Mouse (Mus musculus) forebrain, postnatal 0 days (tissue): ENCODE results near the gene Cox7a2l. TPM values are rescaled to one million over a fixed set of nuclear protein-coding genes. Genes with fewer than 3 reads are reported as not detected.

Source experiments
- ATAC-seq: fragments of 200-750 bp; cut with Nextera tagmentation; 2 replicates; pipeline ENCODE4 v1.8.0; 2017; ENCODE audit warnings: mild to moderate bottlenecking, moderate library complexity
- DNase-seq: peaks from one replicate; pipeline ENCODE4 v3.0.0-alpha.2; 2015
- H3K27ac ChIP-seq: fragments of 300-500 bp; sonication (generic); 2 replicates; pipeline ENCODE4 v1.5.1; 2014; ENCODE audit warnings: low read depth, mild to moderate bottlenecking, antibody characterized with exemption, low read length, moderate library complexity, mixed read lengths
- H3K27me3 ChIP-seq: fragments of 300-500 bp; sonication (generic); 2 replicates; pipeline ENCODE4 v1.6.1; 2014; ENCODE audit warnings: mild to moderate bottlenecking, low read length, mixed read lengths; ENCODE audit not compliant: insufficient read depth
- H3K36me3 ChIP-seq: fragments of 300-500 bp; sonication (generic); 2 replicates; pipeline ENCODE4 v1.6.1; 2014; ENCODE audit warnings: mild to moderate bottlenecking, moderate library complexity; ENCODE audit not compliant: insufficient read depth
- H3K4me1 ChIP-seq: fragments of 300-500 bp; sonication (generic); 2 replicates; pipeline ENCODE4 v1.6.1; 2014; ENCODE audit warnings: antibody characterized with exemption; ENCODE audit not compliant: insufficient read depth
- H3K4me2 ChIP-seq: fragments of 300-500 bp; sonication (generic); 2 replicates; pipeline ENCODE4 v1.6.1; 2014; ENCODE audit warnings: low read depth, mild to moderate bottlenecking, moderate library complexity
- H3K4me3 ChIP-seq: fragments of 300-500 bp; sonication (generic); 2 replicates; pipeline ENCODE4 v1.5.1; 2014; ENCODE audit warnings: low read depth, low read length, mixed read lengths
- H3K9ac ChIP-seq: fragments of 300-500 bp; sonication (generic); 2 replicates; pipeline ENCODE4 v1.6.1; 2014; ENCODE audit warnings: mild to moderate bottlenecking
- H3K9me3 ChIP-seq: fragments of 300-500 bp; sonication (generic); 2 replicates; pipeline ENCODE4 v1.6.1; 2016; ENCODE audit warnings: low read length
- CTCF ChIP-seq: sonication (generic); IDR thresholded peaks from 2 replicates; pipeline ENCODE4 v1.5.1; 2016; ENCODE audit warnings: antibody characterized with exemption, control low read depth, low read depth
- WGBS: fragments of 180-500 bp; shearing (Covaris S2); extraction: QIAGEN DNeasy Blood & Tissue Kit; methylation state at CpG from one replicate; pipeline ENCODE4 v1.1.7; 2014; 5-methylcytosine and 5-hydroxymethylcytosine counted together
- polyA plus RNA-seq: library from polyadenylated mRNA; unstranded; fragments of >200 nt; fragmentation: Nextera tagmentation; extraction: Ambion mirVana; gene quantifications from 2 replicates; pipeline ENCODE4 v1.2.1, GENCODE M21; 2015
- total RNA-seq: library from RNA; depleted of rRNA; stranded (reverse); fragments of >200 nt; gene quantifications from 2 replicates; pipeline ENCODE4 v1.2.3, GENCODE M21; 2014

The Cox7a2l gene
- total and polyA plus RNA-seq, 2 experiments from 2014 or later, result 210 to 343 TPM

DNA sequence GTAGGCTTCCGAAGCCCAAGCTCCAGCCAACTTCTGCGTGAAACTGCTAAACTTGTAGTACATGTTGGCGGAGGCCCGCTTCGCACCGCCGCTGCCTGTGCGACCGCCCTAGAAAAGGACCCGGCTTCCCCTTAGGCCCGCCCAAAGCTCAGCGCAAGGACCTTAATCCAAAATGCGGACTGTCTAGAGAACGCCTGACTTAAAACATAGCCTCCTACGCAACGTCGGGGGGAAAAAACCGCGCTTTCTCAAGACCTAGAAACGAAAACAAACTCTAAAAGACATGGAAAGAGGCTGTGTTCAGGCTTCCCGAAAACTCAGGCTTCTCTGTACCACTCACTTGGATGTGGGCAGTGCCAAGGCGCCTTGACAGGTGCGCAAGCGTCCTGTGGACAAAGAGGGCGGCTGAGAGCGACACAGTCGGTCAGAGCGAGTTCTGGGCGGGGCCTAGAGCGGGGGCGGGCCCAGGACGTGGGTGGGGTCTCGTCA is 2.9 kb downstream of the Cox7a2l start:
- Histone ChIP-seq H3K4me3 (peak overlapping the region; percentile 86), H3K9ac (peak overlapping the region; percentile 84), H3K4me1 (peaks cover 13% of the 10 kb centered on the region), H3K27ac (peak overlapping the region; percentile 86), H3K9me3 (no peaks in the 10 kb centered on the region), H3K4me2 (peak overlapping the region; percentile 81), H3K27me3 (no peaks in the 10 kb centered on the region), H3K36me3 (no peaks in the 10 kb centered on the region)
- under 1% methylated on average over 33 of the region's 33 CpGs for WGBS
- ATAC-seq (peak; percentile 98), DNase-seq (peak; percentile 98)
- TF ChIP-seq CTCF, result peak; percentile 37

DNA sequence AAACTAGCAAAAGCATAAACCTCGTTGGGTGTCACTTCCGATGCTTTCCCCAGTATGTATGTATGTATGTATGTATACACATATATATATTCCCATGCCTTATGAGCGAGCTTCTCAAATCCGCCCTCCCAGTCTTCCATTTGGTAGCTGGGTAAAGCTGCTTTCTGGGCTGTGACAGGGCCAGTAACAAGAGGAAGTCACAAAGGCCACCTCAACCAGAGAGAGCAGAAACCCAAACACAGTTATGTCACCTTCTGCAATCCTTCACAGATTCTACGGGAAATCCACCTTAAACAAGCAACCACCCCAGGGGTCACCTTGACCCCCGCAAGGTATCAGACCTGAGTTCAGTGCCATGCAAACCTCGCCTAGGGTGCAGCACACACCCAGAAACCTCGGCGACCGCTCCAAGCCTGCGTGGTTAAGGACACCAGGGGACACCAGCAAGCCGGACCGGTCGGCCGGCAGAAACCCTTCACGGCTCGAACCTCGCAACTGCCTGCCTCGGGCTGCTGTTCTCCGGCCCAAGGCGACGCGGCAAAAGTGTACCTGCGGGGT is 3.4 kb downstream of the Cox7a2l start:
- no peak; the same call in 1 of the 2 replicates for TF ChIP-seq CTCF
- Histone ChIP-seq H3K4me1 (peaks cover 13% of the 10 kb centered on the region), H3K27ac (peak overlapping the region; percentile 86; the same call in 1 of the 2 replicates), H3K9me3 (no peaks in the 10 kb centered on the region), H3K36me3 (no peaks in the 10 kb centered on the region), H3K4me3 (peak overlapping the region; percentile 86), H3K9ac (peak overlapping the region; percentile 84), H3K4me2 (peak overlapping the region; percentile 81), H3K27me3 (no peaks in the 10 kb centered on the region)
- ATAC-seq, result peak; percentile 35
- DNase-seq, result no peak
- WGBS, result 2% methylated on average over 24 of the region's 24 CpGs

DNA sequence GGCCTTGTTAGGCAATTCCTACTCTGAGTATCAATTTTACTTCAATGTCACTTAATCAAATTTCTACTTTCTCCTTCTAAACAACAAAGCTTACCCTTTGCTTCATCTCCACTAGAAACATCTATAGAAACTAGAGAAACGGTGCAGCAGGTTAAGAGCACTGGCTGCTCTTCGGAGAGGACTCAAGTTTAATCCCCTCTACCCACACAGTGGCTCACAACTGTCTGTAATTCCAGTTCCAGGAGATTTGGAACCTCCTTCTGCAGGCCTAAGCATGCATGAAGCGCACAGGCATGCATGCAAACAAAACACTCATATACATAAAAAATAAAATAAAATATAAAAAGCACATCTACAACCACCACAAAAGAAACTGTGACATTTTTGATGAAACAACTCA is 5.0 kb downstream of the Cox7a2l start:
- no peak overlapping the region for H3K9ac ChIP-seq
- 94% methylated on average over 3 of the region's 3 CpGs for WGBS
- no peak for DNase-seq
- peaks cover 13% of the 10 kb centered on the region for H3K4me1 ChIP-seq
- no peak for ATAC-seq
- H3K27me3 ChIP-seq, result no peaks in the 10 kb centered on the region
- no peak overlapping the region for H3K4me2 ChIP-seq
- H3K27ac ChIP-seq, result no peak overlapping the region
- no peaks in the 10 kb centered on the region for H3K36me3 ChIP-seq
- no peak for TF ChIP-seq CTCF
- H3K9me3 ChIP-seq, result no peaks in the 10 kb centered on the region
- H3K4me3 ChIP-seq, result no peak overlapping the region

DNA sequence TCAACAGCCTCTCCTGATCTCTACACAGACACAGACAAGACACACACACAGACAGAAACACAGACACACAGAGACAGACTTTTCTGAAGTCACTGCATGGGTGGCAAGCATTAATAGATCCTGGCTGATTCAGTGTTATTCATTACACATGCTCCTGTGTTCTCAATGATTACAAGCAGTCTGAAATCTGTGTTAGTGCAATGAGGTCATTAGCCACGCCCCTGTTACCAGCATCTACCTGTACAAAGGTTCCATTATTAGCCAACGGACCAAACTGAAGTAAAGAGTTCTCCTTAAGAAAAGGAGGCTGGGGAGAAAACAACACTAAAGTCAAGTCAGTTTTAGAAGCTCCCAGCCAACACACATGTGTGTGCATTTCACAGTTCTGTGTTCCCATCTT is 13.4 kb downstream of the Cox7a2l start:
- DNase-seq (no peak), ATAC-seq (no peak)
- Histone ChIP-seq H3K9me3 (no peaks in the 10 kb centered on the region), H3K27ac (no peak overlapping the region), H3K4me2 (no peak overlapping the region), H3K36me3 (peaks cover 26% of the 10 kb centered on the region), H3K9ac (no peak overlapping the region), H3K4me1 (no peaks in the 10 kb centered on the region), H3K4me3 (no peak overlapping the region), H3K27me3 (no peaks in the 10 kb centered on the region)
- TF ChIP-seq CTCF, result no peak
- WGBS, result 88% methylated on average over 2 of the region's 2 CpGs

DNA sequence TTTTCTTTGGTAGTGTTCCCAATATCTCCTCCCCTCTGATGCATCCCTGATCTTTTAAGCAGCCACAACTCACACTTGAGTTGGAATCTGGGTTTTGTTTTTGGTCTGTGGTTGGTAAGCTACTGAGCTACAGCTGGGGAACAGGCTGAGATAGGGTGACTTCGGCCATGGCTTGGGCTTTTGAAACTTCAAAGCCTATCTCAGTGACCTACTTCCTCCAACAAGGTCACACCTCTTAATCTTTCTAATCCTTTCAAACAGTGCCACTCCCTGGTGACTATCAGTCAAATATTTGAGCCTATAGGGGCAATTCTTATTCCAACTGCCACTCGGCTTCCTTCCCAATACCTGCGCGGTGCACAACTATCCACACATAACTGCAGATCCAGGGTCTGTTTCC is 17.4 kb downstream of the Cox7a2l start:
- no peak overlapping the region for H3K9ac ChIP-seq
- H3K27ac ChIP-seq, result no peak overlapping the region
- no peaks in the 10 kb centered on the region for H3K9me3 ChIP-seq
- ATAC-seq (no peak), DNase-seq (no peak)
- H3K4me2 ChIP-seq, result no peak overlapping the region
- H3K4me1 ChIP-seq, result no peaks in the 10 kb centered on the region
- no peak overlapping the region for H3K4me3 ChIP-seq
- no peak for TF ChIP-seq CTCF
- no peaks in the 10 kb centered on the region for H3K27me3 ChIP-seq
- H3K36me3 ChIP-seq, result peaks cover 41% of the 10 kb centered on the region
- WGBS, result 95% methylated on average over 4 of the region's 4 CpGs

DNA sequence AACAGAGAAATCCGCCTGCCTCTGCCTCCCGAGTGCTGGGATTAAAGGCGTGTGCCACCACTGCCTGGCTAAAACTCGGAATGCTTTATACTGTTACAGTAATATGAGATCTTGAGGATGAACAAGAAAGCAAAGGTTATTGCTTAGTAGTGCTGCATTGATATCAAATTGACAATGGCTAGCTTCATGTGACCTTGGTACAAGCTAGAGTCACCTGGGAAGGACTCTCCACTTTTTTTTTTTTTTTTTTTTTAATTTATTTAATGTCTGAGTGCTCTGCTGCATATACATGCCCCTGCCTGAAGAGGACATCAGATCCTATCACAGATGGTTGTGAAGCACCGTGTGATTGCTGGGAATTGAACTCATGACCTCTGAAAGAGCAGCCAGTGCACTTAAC is 18.2 kb downstream of the Cox7a2l start:
- Histone ChIP-seq H3K36me3 (peaks cover 41% of the 10 kb centered on the region), H3K27ac (no peak overlapping the region), H3K9me3 (no peaks in the 10 kb centered on the region), H3K4me1 (no peaks in the 10 kb centered on the region), H3K9ac (no peak overlapping the region), H3K4me2 (no peak overlapping the region), H3K27me3 (no peaks in the 10 kb centered on the region), H3K4me3 (no peak overlapping the region)
- ATAC-seq (no peak), DNase-seq (no peak)
- TF ChIP-seq CTCF, result no peak
- 96% methylated on average over 5 of the region's 5 CpGs for WGBS

DNA sequence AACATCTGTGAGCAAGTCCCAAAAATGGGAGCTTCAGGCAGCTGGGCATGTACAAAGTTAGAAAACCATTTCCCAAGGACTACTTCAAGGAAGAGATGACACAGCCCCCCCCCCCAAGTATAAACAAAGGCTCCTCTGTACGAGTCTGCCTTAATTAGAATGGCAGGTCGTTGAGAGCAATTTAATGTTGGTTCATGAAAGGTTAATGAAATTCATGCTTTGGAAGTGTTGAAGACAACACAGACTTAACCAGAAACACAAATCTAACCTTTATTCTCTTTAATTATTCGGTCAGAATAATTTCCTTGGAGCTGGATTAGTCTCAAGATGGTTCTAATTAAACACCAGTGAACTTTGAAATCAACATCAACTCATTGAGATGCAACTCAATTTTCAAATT is 29.4 kb downstream of the Cox7a2l start:
- ATAC-seq (no peak), DNase-seq (no peak)
- no peak for TF ChIP-seq CTCF
- no peak overlapping the region for H3K9ac ChIP-seq
- no peak overlapping the region for H3K4me3 ChIP-seq
- no peaks in the 10 kb centered on the region for H3K4me1 ChIP-seq
- 22% methylated on average over 3 of the region's 3 CpGs for WGBS
- no peak overlapping the region for H3K27ac ChIP-seq
- no peaks in the 10 kb centered on the region for H3K36me3 ChIP-seq
- H3K27me3 ChIP-seq, result no peaks in the 10 kb centered on the region
- no peaks in the 10 kb centered on the region for H3K9me3 ChIP-seq
- no peak overlapping the region for H3K4me2 ChIP-seq
